Mouse (Mus musculus): ENCODE data around the gene Rasgef1a.
A peak's percentile ranks its signal among the peaks of the same experiment; 100 is the strongest.

Rasgef1a gene

GRCm38 (mm10) chr6:118076256-118076655 is 65.0 kb downstream of the Rasgef1a start:
- DNase-seq = no peak

- no peak for DNase-seq
Measured at GRCm38 (mm10) chr6:118076748-118077147, 65.5 kb downstream of the Rasgef1a start.

- peak in 1 of 2 experiments; percentile 7 for DNase-seq
Measured at GRCm38 (mm10) chr6:118077421-118077820, 66.2 kb downstream of the Rasgef1a start.

GRCm38 (mm10) chr6:118078751-118079150 is 67.5 kb downstream of the Rasgef1a start:
- DNase-seq = no peak

- no peak for DNase-seq
Measured at GRCm38 (mm10) chr6:118079292-118079691, 68.1 kb downstream of the Rasgef1a start.

- no peak for DNase-seq
Measured at GRCm38 (mm10) chr6:118079762-118080465, 68.7 kb downstream of the Rasgef1a start.

- no peak for DNase-seq
Measured at GRCm38 (mm10) chr6:118080711-118081110, 69.5 kb downstream of the Rasgef1a start.

GRCm38 (mm10) chr6:118082384-118082783 is 71.1 kb downstream of the Rasgef1a start:
- peak in 1 of 2 experiments; percentile 46 for DNase-seq

GRCm38 (mm10) chr6:118083608-118084007 is 72.4 kb downstream of the Rasgef1a start:
- DNase-seq = no peak

GRCm38 (mm10) chr6:118084596-118084995 is 73.4 kb downstream of the Rasgef1a start:
- peak in 1 of 2 experiments; percentile 45 for DNase-seq

- peak in 1 of 2 experiments; percentile 46 for DNase-seq
Measured at GRCm38 (mm10) chr6:118087955-118088354, 76.7 kb downstream of the Rasgef1a start.

GRCm38 (mm10) chr6:118088750-118089440 is 77.7 kb downstream of the Rasgef1a start:
- no peak for DNase-seq

GRCm38 (mm10) chr6:118090827-118091226 is 79.6 kb downstream of the Rasgef1a start:
- DNase-seq = no peak

- no peak for DNase-seq
Measured at GRCm38 (mm10) chr6:118097765-118098365, 86.6 kb downstream of the Rasgef1a start.

- peak; percentile 65 to 74 for DNase-seq
Measured at GRCm38 (mm10) chr6:118099311-118099802, 88.1 kb downstream of the Rasgef1a start.

- no peak for DNase-seq
Measured at GRCm38 (mm10) chr6:118111810-118112209, 100.6 kb downstream of the Rasgef1a start.

- DNase-seq = no peak
Measured at GRCm38 (mm10) chr6:118122767-118123166, 111.5 kb downstream of the Rasgef1a start.

- no peak for DNase-seq
Measured at GRCm38 (mm10) chr6:118126577-118126976, 115.3 kb downstream of the Rasgef1a start.

GRCm38 (mm10) chr6:118127198-118127597 is 116.0 kb downstream of the Rasgef1a start:
- DNase-seq = no peak

GRCm38 (mm10) chr6:118127827-118128487 is 116.7 kb downstream of the Rasgef1a start:
- DNase-seq = no peak

GRCm38 (mm10) chr6:118130022-118130421 is 118.8 kb downstream of the Rasgef1a start:
- no peak for DNase-seq

GRCm38 (mm10) chr6:118134461-118134860 is 123.2 kb downstream of the Rasgef1a start:
- DNase-seq = no peak

GRCm38 (mm10) chr6:118137148-118137547 is 125.9 kb downstream of the Rasgef1a start:
- no peak for DNase-seq
